Mouse (Mus musculus) cerebellum, adult 2 months (tissue): ENCODE measurements around the gene Ppox. TPM values are rescaled to one million over a fixed set of nuclear protein-coding genes. Genes with fewer than 3 reads are reported as not detected.

ENCODE experiments used
- DNase-seq, 2 experiments: peaks; one replicate each; pipeline ENCODE4 v3.0.0; 2021
- H3K27ac ChIP-seq: fragments of 200-500 bp; 2 replicates; pipeline ENCODE4 v1.5.1; 2012; ENCODE audit warnings: low read length, control low read depth, inconsistent platforms; ENCODE audit not compliant: insufficient read depth
- H3K27me3 ChIP-seq: fragments of 200-500 bp; 2 replicates; pipeline ENCODE4 v1.6.1; 2012; ENCODE audit warnings: inconsistent platforms, mild to moderate bottlenecking, low read length, moderate library complexity; ENCODE audit not compliant: control insufficient read depth, insufficient read depth
- H3K4me1 ChIP-seq: fragments of 200-500 bp; 2 replicates; pipeline ENCODE4 v1.6.1; 2011; ENCODE audit warnings: low read length; ENCODE audit not compliant: control insufficient read depth, insufficient read depth
- H3K4me3 ChIP-seq: fragments of 200-500 bp; replicated peaks from 2 replicates; pipeline ENCODE3; 2011; ENCODE audit warnings: mild to moderate bottlenecking, low read depth, low read length, control low read depth; ENCODE audit not compliant: insufficient read depth
- CTCF ChIP-seq: fragments of 200-500 bp; IDR thresholded peaks from 2 replicates; pipeline ENCODE4 v1.5.1; 2011; ENCODE audit warnings: low read depth, mild to moderate bottlenecking, control low read depth, low read length, moderate library complexity, borderline replicate concordance; ENCODE audit not compliant: insufficient read depth
- POLR2A ChIP-seq: fragments of 200-500 bp; IDR thresholded peaks from 2 replicates; pipeline ENCODE4 v1.6.1; 2011; ENCODE audit warnings: low read length, control low read depth, borderline replicate concordance; ENCODE audit not compliant: insufficient read depth
- WGBS: fragments of 180-500 bp; shearing (Covaris S2); methylation state at CpG from one replicate; pipeline ENCODE4 v1.1.7; 2018; 5-methylcytosine and 5-hydroxymethylcytosine counted together
- polyA plus RNA-seq: library from polyadenylated mRNA; depleted of rRNA; stranded (reverse); fragments of >200 nt; gene quantifications from 2 replicates; pipeline ENCODE4 v1.2.3, GENCODE M21; 2012

Gene Ppox
- polyA plus RNA-seq, 1 experiment, result 76.9 TPM

DNA sequence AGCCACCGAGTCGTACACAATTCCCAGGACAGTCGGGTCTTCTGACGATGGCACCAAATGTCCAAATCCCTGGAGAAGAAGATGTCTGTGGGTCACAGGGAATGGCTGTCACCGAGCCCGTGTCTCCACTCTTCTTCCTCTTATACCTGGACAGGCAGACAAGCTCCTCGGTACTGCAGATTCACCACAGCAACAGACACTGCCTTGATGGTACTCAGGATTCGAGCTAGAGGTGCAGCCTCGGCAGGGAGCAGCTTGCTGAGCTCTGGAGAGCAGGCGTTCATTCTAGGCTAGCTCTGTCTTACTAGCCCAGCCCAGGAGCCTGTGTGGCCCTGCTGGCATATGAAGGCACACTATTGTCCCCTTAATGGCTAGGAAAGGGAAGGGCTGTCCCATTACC, 3.2 kb downstream of the Ppox start:
- H3K4me3 ChIP-seq, result no peak overlapping the region
- 80% methylated on average over 10 of the region's 10 CpGs for whole genome bisulfite sequencing
- TF ChIP-seq POLR2A, result no peak
- no peak for TF ChIP-seq CTCF
- H3K27me3 ChIP-seq, result no peaks in the 10 kb centered on the region
- DNase-seq, result peak in 1 of 2 experiments; percentile 7
- no peak overlapping the region for H3K27ac ChIP-seq
- H3K4me1 ChIP-seq, result peaks cover 7% of the 10 kb centered on the region; the same call in 1 of the 2 replicates

DNA sequence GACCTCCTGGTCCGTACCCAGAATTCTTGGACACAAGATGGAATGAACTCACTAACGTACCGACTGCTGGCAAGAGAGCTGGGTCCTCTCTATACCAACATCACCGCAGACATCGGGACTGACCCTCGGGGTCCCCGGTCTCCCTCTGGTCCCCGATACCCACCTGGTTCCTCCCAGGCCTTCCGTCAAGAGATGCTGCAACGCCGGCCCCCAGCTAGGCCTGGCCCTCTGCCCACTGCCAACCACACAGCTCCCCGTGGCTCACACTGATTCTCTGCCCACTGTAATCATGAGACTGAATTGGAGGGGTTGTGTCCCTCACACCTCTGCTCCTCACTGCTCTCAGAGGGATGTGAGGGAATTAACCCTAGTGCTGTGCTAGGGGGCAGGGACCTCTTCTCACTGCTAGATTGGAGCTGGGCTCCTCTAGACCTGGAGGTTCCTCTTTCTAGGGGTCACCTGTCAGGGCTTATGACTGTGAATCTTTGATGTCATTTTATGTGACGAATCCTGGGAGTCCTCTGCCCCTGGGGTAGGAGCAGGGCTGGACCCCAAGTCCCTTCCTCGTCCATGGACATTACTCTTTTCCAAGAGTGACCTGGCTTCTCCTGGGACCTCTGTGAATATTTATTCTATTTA, 4.8 kb downstream of the Ppox start:
- DNase-seq, result no peak
- TF ChIP-seq CTCF, result no peak
- no peak for TF ChIP-seq POLR2A
- Histone ChIP-seq H3K4me3 (no peak overlapping the region), H3K27me3 (no peaks in the 10 kb centered on the region), H3K4me1 (peaks cover 7% of the 10 kb centered on the region; the same call in 1 of the 2 replicates), H3K27ac (no peak overlapping the region)
- 70% methylated on average over 14 of the region's 14 CpGs for WGBS

DNA sequence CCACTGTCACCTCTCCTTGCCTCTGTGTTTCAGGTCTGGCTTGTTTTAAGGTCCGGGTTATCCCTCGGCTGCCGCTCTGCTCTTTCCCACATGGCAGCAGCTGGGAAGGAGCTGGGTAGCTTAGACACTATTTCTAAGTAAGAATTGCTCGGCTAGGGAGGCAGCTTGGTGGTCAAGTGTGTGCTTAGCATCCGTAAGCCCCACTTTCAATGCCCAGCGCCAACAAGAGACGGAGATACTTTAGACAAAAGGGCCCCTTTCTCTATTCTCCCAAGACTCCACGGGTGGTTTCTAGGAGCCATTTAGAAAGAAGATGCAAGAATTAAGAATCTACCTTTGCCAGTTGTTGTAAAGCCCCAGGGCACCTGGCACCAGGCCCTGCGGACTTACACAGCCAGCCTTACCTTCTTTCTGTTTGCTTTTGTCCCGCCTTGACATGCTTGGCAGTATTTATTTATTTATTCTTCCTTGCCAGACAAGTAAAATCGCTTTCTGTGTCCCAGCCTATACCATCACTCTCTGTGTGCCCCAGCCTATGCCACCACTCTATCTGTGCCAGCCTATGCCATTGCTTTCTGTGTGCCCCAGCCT, 5.7 kb downstream of the Ppox start:
- no peak for TF ChIP-seq CTCF
- TF ChIP-seq POLR2A, result no peak
- Histone ChIP-seq H3K4me3 (no peak overlapping the region), H3K4me1 (peaks cover 6% of the 10 kb centered on the region; the same call in 1 of the 2 replicates), H3K27me3 (no peaks in the 10 kb centered on the region), H3K27ac (no peak overlapping the region)
- 73% methylated on average over 11 of the region's 11 CpGs for WGBS
- DNase-seq, result no peak

DNA sequence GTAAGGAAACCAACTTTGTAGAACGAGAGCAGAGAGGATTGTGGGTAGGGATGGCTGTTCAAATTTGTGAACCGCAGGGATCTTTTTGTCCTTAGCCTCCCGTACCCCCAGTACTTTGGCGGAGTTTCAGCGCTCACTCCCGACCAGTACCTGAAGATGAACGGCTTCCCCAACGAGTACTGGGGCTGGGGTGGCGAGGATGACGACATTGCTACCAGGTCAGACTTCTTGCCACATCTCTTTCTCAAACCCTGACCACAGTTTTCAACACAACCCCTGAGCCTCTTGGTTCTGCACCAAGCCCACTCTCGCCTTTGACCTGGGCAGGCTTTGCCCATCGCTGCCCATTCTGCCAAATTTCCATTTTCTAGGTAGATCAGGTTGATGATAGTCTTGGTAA, 6.8 kb downstream of the Ppox start:
- no peak overlapping the region for H3K4me3 ChIP-seq
- no peak for TF ChIP-seq CTCF
- no peak for TF ChIP-seq POLR2A
- no peaks in the 10 kb centered on the region for H3K4me1 ChIP-seq
- H3K27me3 ChIP-seq, result no peaks in the 10 kb centered on the region
- no peak overlapping the region for H3K27ac ChIP-seq
- WGBS, result 87% methylated on average over 12 of the region's 12 CpGs
- DNase-seq, result no peak

DNA sequence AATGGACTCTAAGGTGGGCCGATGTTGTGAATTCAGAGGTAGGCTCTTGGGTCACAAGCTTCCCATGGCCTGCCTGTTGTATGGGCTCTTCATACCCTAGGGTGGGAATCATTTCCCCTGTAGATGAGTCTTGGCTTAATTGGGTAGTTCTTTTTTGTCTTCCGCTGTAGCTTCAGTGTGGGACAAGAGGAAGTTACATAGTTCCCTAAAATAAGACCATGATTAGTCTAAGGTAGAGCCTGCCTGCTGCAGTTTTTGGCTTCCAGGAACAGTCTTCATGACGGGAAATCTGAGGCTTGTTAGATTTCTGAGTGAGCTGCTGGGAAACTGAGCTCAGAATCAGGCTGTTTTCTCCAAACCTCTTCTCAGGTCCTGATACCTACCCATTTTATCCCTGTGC, 8.9 kb downstream of the Ppox start:
- Histone ChIP-seq H3K27me3 (no peaks in the 10 kb centered on the region), H3K27ac (no peak overlapping the region), H3K4me1 (no peaks in the 10 kb centered on the region), H3K4me3 (no peak overlapping the region)
- DNase-seq, result no peak
- 92% methylated on average over 3 of the region's 3 CpGs for WGBS
- TF ChIP-seq POLR2A (no peak), CTCF (no peak)

DNA sequence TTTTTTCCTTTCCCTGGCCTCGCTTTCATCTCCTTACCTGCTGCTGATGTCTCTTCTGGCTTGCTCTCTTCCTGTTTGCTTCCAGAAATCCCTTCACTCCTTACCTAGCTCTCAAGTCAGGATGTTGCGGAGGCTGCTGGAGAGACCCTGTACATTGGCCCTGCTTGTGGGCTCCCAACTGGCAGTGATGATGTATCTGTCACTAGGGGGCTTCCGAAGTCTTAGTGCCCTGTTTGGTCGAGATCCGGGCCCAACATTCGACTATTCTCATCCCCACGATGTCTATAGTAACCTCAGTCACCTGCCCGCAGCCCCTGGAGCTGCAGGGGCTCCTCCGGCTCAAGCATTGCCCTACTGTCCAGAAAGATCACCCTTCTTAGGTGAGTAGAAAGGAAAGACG, 9.4 kb downstream of the Ppox start:
- Histone ChIP-seq H3K27ac (no peak overlapping the region), H3K4me3 (no peak overlapping the region), H3K27me3 (no peaks in the 10 kb centered on the region), H3K4me1 (no peaks in the 10 kb centered on the region)
- DNase-seq, result no peak
- TF ChIP-seq CTCF, result no peak
- TF ChIP-seq POLR2A, result no peak
- 54% methylated on average over 10 of the region's 10 CpGs for WGBS

DNA sequence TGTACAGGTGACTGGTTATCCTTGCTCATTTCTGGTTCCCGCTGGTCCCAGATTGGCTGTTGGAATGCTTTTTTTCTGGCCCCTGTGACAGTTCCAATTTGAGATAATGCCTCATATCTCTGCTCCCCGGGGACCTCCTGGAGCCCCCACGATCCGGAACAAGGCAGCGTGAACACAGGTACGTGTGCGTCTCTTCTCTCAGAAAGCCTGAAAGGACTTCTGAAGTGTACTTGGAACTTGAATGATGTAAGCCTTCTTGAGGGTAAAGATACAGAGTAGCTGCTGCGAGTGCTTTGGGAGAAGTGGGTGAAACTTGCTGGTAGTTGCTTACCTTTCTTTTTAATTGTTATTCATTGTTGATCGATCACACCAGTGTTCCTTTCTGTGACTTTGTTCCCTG, 9.8 kb downstream of the Ppox start:
- no peaks in the 10 kb centered on the region for H3K4me1 ChIP-seq
- no peak overlapping the region for H3K27ac ChIP-seq
- DNase-seq, result no peak
- no peak for TF ChIP-seq CTCF
- TF ChIP-seq POLR2A, result no peak
- H3K4me3 ChIP-seq, result peak overlapping the region; percentile 71
- 37% methylated on average over 9 of the region's 9 CpGs for WGBS
- no peaks in the 10 kb centered on the region for H3K27me3 ChIP-seq

DNA sequence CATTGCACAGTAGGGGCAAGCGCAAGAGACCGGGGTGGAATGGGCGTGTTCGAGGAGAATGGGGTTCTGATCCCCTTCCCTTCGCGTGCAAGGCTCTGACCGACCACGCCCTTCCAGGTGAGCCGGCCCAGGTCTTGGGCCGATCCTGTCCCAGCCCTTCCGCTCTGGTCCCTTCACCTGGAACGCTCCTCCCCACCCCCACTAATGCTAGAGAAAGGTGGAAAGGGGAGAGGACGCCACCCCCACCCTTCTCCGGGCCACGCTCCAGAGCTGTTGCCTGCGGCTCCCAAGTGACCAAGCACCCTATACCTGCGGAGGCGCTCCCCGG, 10.4 kb downstream of the Ppox start:
- TF ChIP-seq CTCF (no peak), POLR2A (no peak)
- H3K4me1 ChIP-seq, result no peaks in the 10 kb centered on the region
- H3K4me3 ChIP-seq, result peak overlapping the region; percentile 71
- 0% methylated on average over 19 of the region's 19 CpGs for WGBS
- peak overlapping the region; percentile 15; the same call in 1 of the 2 replicates for H3K27ac ChIP-seq
- peak in 1 of 2 experiments; percentile 61 for DNase-seq
- H3K27me3 ChIP-seq, result no peaks in the 10 kb centered on the region
